Mouse (Mus musculus) testis, postnatal 14 days (tissue): ENCODE measurements around the gene Atp6v0c.
"Not testable (repeated sequence)": the region's sequence is repeated elsewhere in the genome, so short reads cannot be mapped to it uniquely, and the experiment has no call there.

ENCODE experiments used
- DNase-seq: peaks from one replicate; pipeline ENCODE4 v3.0.0; 2021; ENCODE audit warnings: low spot score

Gene Atp6v0c

DNA sequence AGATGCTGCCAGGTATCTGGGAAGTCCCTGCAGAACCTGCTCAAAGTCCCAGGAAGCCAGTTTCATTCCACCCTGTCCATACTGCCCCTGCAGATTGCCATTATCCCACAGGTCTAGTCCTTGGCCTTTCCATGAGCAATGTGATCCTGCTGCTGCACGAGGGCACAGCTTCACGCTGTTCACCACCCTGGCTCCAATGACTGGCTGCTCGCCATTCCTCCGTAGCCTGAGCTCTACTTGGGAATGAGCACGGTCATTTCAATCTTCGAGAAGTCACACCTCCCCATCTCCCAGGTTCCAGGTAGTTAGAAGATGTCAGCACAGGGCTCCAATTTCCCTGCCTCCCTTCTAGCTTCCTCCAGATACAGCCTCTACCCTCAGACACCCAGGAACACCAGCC, 12.4 kb downstream of the Atp6v0c start:
- DNase-seq, result no peak

DNA sequence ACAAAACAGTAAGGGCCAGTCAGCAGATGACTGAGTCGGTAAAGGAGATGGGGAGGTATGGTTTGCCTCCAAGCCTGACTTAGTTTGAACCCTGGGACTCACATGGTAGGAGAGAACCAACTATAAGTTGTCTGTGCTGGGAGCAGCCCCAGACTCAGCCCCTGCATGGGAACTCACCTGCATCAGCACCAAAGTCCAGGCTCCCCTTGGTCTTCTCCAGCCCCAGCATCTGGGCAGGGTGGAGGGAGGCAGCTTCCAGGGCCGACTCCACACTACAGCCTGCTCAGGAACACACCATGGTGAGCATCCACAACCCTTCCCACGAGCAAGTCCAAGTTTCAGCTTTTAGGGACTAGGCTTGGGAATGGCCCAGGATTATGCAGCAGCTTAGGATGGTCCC, 13.1 kb downstream of the Atp6v0c start:
- DNase-seq, result no peak

DNA sequence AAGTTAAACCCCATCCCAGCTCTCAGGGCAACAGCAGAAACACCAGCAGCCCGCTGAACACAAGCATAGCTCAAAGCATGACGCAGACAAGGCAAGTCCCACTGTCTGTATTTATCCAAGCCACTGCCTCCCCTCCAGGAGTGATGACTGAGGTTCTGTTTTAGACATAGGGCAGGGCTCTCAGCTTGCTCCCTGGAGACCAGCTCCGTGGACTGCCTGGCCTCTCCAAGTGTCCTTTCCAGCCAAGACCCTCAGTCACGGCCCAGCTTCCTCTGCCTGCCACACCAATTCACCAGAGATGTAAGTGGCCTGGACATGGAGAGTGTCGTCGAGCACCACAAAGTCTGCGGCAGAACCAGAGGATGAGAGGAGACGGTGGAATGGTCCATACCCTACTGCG, 13.8 kb downstream of the Atp6v0c start:
- DNase-seq, result no peak

DNA sequence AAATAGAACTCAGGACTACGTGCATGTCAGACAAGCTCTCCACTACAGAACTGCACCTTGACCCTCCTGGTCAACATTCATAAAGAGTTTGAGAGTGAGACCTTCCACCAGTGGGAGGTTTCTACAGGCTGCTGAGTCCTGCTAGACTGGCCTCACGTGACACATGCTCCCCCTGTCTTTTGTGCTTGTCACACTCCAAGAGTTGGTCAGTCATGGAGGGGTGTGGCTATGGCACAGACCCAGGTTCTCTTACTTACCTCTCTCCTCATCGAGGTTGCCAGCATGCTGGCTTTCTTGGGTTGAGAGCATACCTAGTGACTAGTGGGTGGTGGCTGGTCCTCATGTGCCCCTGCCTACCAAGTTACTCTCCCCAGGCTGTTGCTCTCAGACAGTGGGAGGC, 15.0 kb downstream of the Atp6v0c start:
- no peak for DNase-seq

DNA sequence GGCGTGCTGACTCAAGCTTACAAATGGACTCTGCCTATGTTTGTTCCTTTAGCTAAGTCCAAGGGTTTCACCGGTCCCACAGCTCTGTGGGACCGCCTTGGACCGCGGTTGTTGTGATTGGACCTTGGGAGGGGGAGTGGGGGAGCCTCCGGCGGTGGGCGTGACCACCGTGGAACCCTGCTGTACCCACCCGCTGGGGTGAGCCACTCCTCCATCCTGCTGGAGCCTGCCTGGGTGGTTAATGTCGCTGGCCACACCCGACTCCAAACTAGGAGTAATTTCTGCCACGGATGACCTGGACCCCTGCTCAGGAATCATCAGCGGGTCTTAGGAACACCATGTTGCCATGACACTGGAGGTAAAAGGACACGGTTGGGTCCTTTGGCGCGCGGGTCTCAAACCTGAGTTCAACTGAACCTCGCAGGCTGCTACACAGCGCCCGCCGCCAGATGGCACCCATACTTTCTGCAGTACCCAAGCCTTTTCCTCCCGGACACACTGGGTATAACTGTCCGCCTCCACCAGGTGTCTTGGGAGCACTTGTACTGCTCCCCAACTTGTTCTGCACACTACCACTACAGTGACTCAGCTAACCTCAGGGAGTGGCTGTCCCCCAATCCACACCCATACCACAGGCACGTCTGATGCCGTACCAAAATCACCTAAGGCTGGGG, 17.5 kb downstream of the Atp6v0c start:
- peak; percentile 58 for DNase-seq

DNA sequence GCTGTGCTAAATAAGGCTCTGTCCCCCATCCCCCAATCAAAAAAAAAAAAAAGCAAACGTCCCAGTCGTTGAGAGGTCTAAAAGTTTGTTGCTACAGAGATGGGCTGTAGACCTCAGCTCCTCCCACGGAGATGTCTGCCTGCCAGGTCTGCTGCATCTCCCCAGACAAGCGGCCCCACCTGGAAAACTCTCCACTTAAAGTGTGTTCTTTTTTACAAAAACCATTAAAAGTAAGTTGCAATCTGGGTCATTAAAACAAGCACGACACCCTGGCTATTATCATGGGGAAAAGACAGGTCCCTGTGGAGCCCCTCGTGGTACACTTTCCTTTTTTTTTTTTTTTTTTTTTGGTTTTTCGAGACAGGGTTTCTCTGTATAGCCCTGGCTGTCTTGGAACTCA, 18.1 kb downstream of the Atp6v0c start:
- DNase-seq, result no peak

DNA sequence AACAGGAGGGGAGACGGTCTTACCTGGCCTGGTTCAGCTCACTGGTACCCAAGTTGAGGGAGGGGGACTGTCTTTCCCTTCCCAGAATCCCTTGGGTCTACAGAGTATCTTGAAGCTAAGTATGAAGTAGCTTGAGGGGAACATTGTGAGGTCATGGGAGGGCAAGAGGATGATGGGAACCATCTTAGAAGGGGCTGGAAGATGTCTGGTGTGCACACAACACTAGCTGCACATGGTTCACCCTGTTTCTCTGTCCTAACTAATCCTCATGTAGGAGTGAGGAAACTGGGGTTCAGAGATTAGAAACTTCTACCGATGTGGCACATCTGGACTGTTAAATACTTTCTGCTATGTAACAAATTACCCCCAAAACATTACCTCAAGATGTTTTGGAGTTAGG, 18.7 kb downstream of the Atp6v0c start, which contains the start of gene Pdpk1:
Gene Pdpk1 (minus strand): TSS at position 101 of the 400 bp plus-strand sequence.
- no peak for DNase-seq

DNA sequence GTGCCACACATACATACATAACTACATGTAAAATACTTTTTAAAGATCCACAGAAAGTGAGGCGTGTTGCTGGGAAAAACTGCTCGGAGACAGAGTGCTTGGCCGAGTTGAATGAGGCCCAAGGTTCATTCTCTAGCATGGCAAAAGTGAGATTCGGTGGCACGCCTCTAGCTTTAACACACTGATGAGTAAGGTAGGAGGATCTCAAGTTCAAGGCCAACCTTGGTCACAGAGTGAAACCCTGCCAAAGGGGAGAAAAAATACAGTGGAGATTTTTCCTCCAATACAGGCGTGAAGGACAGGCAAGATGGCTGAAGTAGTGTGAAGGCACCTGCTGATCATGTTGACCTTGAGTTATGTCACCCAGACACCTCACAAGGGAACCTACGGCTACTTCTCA, 20.1 kb downstream of the Atp6v0c start:
- no peak for DNase-seq

DNA sequence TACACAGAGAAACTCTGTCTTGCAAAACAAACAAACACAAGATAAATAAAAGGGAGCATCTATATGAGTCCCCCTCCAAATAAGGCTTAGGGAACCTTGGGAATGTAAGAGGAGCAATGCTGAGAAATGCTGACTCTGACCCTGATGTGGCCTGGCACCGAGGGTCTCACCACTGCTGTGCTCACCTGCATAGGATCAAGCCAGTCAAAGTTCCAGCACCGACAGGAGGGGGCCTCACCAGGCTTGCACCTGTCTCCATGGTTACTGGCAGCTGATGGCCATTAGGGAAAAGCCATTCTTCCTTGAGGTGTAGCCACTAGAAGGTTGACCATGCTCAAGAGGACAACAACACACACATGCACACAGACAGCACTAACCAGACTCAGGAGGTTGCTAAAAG, 26.6 kb downstream of the Atp6v0c start:
- no peak for DNase-seq

DNA sequence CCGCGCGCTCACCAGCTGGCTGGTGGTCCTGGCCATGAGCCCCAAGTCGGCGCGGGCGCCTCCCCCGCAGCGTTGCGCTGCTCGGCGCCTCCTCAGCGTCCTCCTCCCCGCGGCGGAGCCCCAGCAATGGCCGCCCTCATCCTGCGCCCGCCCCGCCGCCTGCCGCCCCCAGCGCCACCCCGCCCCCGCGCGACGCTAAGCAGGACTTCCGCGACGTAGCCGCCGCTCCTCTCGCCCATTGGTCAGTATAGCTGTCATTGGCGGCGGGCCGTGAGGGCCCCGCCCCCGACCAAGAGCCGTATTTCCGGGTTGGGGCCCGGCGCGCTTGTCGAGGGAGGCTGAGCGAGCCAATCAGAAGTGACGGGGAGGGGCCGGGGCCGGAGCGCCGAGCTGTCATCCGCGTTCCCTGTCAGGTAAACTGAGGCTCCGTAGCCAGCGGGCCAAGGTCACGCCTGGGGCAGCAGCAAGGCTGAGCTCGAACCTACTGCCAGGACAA, 28.0 kb downstream of the Atp6v0c start:
- peak; percentile 97 for DNase-seq

DNA sequence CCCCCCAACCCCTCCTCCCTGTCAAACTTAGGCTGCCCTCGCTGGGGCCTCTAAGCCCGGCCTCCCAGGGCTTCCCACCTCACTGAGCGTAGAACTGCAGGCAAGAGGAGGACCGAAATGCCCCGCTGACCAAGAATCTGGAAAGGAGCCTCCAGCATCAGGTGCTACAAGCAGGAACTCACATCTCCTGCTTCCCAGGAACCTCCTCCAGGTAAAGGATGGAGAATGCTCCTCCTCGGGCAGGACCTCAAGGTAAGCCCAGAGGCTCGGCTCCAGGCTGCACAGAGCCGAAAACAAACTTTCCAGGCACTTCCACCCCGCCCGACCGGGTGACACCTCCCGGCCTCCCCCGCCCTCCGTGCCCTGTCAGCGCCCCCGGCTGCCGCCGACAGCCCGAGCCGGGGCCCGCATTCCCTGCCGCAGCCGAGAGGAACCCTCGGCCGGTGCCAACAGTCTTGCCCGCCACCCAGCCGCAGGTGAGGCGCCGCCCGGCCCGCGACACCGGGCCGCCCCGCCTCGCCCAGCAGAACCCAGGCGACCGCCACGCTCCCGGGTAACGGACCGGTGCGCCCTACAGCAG, 28.6 kb downstream of the Atp6v0c start:
- DNase-seq, result no peak

DNA sequence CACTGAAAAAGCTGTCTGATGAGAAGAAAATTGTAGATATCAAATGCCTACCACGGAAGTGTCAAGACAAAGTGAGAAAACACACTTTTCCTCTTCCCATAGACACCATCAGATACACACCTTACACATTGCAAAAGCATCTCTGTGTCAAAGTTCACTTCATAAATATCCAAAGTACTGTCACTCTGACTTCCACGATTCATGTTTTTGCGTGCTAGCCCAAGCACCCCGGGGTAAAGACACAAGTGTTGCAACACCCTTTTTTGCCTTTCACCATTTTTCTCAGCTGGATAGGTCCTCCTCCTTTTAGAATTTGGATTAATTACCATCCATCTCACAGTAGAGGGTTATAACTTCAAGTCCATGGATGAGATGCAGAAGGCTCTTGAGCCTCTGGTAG, 29.5 kb downstream of the Atp6v0c start:
- no peak for DNase-seq

DNA sequence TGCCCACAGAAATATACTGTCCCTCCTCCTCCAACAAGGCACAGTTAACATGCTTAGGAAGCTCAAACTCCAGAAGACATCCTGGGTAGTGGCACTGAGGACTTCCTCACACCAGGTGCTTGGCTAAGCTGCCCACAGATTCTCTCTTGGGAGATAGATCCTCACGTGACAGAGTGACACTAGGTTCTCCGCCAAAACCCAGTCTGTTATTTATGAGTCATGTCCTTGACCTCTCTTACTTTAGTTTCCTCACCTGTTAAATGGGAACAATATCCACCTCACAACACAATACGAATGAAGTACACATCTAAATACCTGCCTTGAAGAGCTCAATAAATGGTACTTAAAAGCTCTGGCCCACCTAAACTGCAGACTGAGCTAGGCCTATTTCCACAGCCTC, 30.2 kb downstream of the Atp6v0c start:
- no peak for DNase-seq

DNA sequence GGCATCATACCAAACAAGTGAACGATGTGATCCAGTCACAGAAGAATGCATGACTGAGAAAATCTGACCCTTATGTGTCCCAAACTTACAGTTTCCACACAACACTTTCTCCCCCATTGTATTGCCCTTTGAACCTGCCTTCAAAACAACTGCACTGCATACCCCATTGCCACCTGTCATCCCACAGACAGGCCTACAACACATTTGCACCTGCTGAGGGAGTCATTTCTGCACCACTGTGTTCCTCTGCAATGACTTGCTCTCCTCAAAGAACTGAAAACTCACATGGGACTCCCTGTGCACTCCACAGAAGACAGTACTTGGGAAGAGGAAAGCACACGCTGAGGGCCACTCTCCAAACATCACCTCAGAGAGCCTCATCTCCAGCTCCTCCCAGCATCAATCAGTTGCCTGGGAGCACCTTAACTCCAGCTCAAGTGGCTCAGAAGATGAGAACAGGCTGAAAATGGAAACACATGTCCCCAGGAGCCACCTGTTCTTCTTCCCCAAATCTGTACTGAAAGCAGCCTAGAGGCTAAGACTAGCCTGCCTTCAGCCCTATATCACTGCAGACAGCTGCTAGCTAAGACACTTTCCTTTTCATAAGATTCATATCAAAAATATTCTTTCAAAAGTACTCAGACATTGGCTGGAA, 32.1 kb downstream of the Atp6v0c start:
- no peak for DNase-seq

DNA sequence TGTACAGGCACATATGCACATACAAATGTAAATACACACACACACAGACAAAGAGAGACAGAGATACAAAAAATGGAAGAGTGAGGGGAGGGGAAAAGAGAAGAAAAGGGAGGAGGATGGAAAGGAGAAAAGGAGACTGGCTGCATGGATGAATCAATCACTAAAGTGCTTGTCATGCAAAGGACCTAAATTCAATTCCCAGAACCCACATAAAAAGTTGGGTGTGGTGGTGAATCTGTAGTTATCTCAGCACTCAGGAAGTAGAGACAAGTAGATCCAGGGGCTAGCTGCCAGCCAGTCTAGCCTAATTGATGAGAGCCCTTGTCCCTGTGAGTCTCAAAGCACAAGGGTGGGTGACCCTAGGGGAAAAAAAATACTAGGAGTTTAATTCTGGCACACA, 35.4 kb downstream of the Atp6v0c start:
- DNase-seq, result no peak

DNA sequence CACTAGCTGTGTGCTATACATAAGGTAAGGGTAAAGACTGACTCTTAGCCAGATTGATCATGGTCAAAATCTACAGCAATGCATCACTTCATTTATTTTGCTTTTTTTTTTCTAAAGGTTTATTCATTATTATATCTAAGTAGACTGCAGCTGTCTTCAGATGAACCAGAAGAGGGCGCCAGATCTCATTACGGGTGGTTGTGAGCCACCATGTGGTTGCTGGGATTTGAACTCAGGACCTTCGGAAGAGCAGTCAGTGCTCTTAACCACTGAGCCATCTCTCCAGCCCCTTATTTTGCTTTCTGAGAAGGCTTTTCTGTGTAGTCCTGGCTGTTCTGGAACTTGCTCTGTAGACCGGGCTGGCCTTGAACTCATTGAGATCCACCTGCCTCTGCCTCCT, 36.6 kb downstream of the Atp6v0c start:
- not testable (repeated sequence) for DNase-seq

DNA sequence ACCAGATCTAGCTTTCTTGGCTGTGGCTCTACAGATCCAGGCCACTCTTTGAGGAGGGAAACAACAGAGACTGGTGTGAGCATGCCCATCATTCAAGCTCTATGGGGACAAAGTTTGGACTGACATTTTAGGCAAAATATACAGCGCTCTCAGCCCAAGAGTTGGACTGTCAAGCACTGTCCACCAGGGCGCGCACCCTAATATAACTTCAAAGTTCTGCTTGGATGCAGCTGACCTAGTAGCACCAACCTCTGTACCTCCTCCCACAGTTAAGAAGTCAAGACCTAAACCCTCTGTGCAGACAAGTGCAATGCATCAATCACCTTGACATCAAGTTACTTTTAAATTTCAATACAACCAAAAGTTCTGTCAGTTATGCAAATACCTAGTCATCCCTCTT, 37.9 kb downstream of the Atp6v0c start:
- no peak for DNase-seq

DNA sequence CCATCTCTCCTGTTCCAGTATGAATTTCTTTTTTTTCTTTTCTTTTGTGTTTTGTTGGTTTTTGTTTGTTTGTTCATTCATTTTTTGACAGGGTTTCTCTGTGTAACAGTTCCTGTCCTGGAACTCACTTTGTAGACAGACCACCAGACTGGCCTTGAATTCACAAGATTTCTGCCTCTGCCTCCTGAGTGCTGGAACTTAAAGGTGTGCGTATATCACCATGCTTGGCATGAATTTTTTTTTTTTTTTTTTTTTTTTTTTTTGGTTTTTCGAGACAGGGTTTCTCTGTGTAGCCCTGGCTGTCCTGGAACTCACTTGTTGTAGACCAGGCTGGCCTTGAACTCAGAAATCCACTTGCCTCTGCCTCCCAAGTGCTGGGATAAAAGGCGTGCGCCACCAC, 40.3 kb downstream of the Atp6v0c start:
- DNase-seq, result not testable (repeated sequence)

DNA sequence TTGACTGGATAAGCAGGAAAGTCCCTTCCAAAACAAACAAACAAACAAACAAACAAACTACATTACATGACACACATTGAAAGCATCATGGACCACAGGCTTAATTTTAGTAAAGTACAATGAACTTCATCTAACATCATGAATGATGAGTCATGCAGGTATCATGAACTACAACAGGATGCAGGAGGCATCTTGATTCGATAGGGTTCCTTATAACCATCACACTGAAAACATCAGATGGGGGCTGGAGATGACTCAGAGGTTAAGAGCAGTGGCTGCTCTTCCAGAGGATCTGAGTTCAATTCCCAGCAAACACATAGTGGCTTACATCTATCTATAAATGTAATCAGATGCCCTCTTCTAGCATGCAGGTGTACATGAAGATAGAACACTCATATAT, 41.9 kb downstream of the Atp6v0c start:
- DNase-seq, result no peak

DNA sequence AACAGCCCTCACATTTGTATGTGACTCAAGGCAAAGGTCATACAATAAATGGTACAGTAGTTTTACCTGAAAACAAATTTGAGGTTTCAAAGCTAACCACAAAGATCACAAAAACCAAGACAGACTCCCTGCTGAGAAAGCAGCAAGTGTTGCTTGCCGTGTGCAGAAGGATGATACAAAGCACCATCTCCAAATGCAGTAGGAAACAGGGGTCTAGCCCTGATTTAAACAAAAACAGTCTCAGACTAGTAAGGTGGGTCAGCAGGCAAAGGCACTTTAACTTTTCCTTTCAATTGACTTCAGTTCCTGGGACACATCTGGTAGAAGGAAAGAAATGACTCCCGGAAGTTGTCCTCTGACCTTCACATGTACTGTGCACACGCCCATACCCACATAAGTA, 42.7 kb downstream of the Atp6v0c start:
- DNase-seq, result no peak

DNA sequence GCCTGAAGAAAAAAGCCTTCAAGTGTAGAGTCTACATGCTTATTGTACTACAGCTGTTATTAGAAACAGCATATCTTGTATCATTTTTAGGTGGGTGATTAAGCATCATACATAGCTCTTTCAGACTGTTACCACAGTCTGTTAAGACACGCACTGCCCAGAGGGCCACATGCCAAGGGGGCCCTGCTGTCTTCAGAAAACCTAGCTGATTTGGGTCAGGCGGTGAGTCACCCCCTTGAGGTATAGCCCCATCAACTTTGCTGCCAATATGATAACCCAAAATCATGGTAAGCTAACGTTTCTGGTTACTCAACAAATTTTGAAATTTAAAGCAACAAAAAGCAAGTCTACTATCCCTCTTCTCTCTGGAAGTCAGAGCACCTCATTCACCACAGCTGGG, 50.1 kb downstream of the Atp6v0c start:
- no peak for DNase-seq
